Comparison of ENCODE assay signal across 8 mouse cellular contexts in genomic region chr13:55420018-55420932, GRCm38 (mm10). TPM values are rescaled to one million over a fixed set of nuclear protein-coding genes. Genes with fewer than 3 reads are reported as not detected.
DNase-seq lines count a peak whose midpoint lies in the region; ATAC-seq lines count a peak whose summit lies in the region.

No protein-coding gene starts in this region.

- peaks cover 9% of the 10 kb centered on the region; the same call in 1 of the 2 replicates for H3K4me1 ChIP-seq in lung, embryonic 16.5 days (replicated peaks; ENCODE audit: control insufficient read depth, insufficient read depth, low read length)
- 0 out of 2 replicates have a peak, but pooled peaks cover 2% of the 10 kb centered on the region for H3K4me1 ChIP-seq in intestine, embryonic 14.5 days (replicated peaks; ENCODE audit: control insufficient read depth, insufficient read depth, low read length)

- no peaks in the 10 kb centered on the region for H3K9me3 ChIP-seq in lung, embryonic 16.5 days (ENCODE audit: control insufficient read depth, low read length)
- no peaks in the 10 kb centered on the region for H3K9me3 ChIP-seq in intestine, embryonic 14.5 days (ENCODE audit: control insufficient read depth, low read length)

- H3K27ac ChIP-seq in lung, embryonic 16.5 days (ENCODE audit: low read length): no peak overlapping the region
- H3K27ac ChIP-seq in intestine, embryonic 14.5 days (ENCODE audit: low read depth): no peak overlapping the region

- intact Hi-C loops in gastrocnemius, postnatal 36 days (cut with DNase I): loop anchor here (1.0 kb wide), 1 partner anchor 49 kb away; no protein-coding TSS in a partner anchor

- 0 out of 2 replicates have a peak overlapping the region, but pooled peaks have one; percentile 44 for H3K9ac ChIP-seq in lung, embryonic 16.5 days (ENCODE audit: low read length)
- H3K9ac ChIP-seq in intestine, embryonic 14.5 days (ENCODE audit: low read length): no peak overlapping the region

- peak overlapping the region; percentile 55 for H3K4me2 ChIP-seq in lung, embryonic 16.5 days (ENCODE audit: low read depth, low read length)
- peak overlapping the region; percentile 33 for H3K4me2 ChIP-seq in intestine, embryonic 14.5 days (ENCODE audit: low read length)

- WGBS in lung, embryonic 16.5 days: 25% methylated on average over 51 of the region's 51 CpGs
- 27% methylated on average over 51 of the region's 51 CpGs for WGBS in intestine, embryonic 14.5 days

- no peaks in the 10 kb centered on the region for H3K36me3 ChIP-seq in lung, embryonic 16.5 days (ENCODE audit: control insufficient read depth, insufficient read depth, low read length)
- no peaks in the 10 kb centered on the region for H3K36me3 ChIP-seq in intestine, embryonic 14.5 days (ENCODE audit: control insufficient read depth, insufficient read depth, low read length)

- peaks cover 36% of the 10 kb centered on the region for H3K27me3 ChIP-seq in lung, embryonic 16.5 days (ENCODE audit: control insufficient read depth, insufficient read depth, low read depth, low read length)
- H3K27me3 ChIP-seq in intestine, embryonic 14.5 days (replicated peaks; ENCODE audit: control insufficient read depth, insufficient read depth, low read length): peaks cover 45% of the 10 kb centered on the region

- peak overlapping the region; percentile 23; the same call in 1 of the 2 replicates for H3K4me3 ChIP-seq in lung, embryonic 16.5 days (ENCODE audit: low read length)
- peak overlapping the region; percentile 2 for H3K4me3 ChIP-seq in intestine, embryonic 14.5 days (ENCODE audit: low read depth, low read length)

- ATAC-seq in lung, embryonic 16.5 days (ENCODE audit: low read depth): no peak
- 0 out of 2 replicates have a peak, but pooled peaks have one; percentile 15 for ATAC-seq in erythroblast, adult 5-6 weeks (replicated peaks; ENCODE audit: low FRiP score, poor library complexity, severe bottlenecking)
- no peak for ATAC-seq in intestine, embryonic 14.5 days (replicated peaks; ENCODE audit: low FRiP score, low TSS enrichment, low read depth)
- ATAC-seq in inflammation-experienced regulatory T-cells, adult 6 months: no peak

- DNase-seq in lung, postnatal 25 days (ENCODE audit: low spot score): no peak
- DNase-seq in intestine, embryonic 14.5 days (ENCODE audit: low spot score): no peak
- peak; percentile 43 for DNase-seq in naive thymus-derived CD4-positive, alpha-beta T cell, adult 2 months (ENCODE audit: low read depth)
- DNase-seq in gastrocnemius, postnatal 36 days: no peak
- DNase-seq in kidney, adult 9 months: no peak

RNA-seq across cellular contexts. Expression of gene Pfn3, which starts 5.2 kb away (rescaled TPM):
- polyA plus RNA-seq in lung, embryonic 16.5 days (2015; fragmentation: Nextera tagmentation; extraction: Ambion mirVana): not detected in 2 replicates
- total RNA-seq in erythroblast, adult 5-6 weeks (2015; ENCODE audit: low replicate concordance): not detected in 2 replicates
- not detected in 2 replicates for total RNA-seq in erythroblast, adult 5-6 weeks (2017; ENCODE audit: low replicate concordance)
- polyA plus RNA-seq in intestine, embryonic 14.5 days (2014; fragmentation: Nextera tagmentation; extraction: Ambion mirVana): not detected in 2 replicates
- total RNA-seq in gastrocnemius, postnatal 36 days (2021): not detected
- not detected for polyA plus RNA-seq in inflammation-experienced regulatory T-cells, adult 6 months (2017; shearing (Covaris generic))

RNA-seq across cellular contexts. Expression of gene F12, which starts 6.3 kb away (rescaled TPM):
- polyA plus RNA-seq in lung, embryonic 16.5 days (2015; fragmentation: Nextera tagmentation; extraction: Ambion mirVana): 0.23 and 2.7 TPM in 2 replicates
- not detected in 2 replicates for total RNA-seq in erythroblast, adult 5-6 weeks (2015; ENCODE audit: low replicate concordance)
- not detected in 2 replicates for total RNA-seq in erythroblast, adult 5-6 weeks (2017; ENCODE audit: low replicate concordance)
- polyA plus RNA-seq in intestine, embryonic 14.5 days (2014; fragmentation: Nextera tagmentation; extraction: Ambion mirVana): 0.16 TPM in 1 of 2 replicates, not detected in the other
- total RNA-seq in gastrocnemius, postnatal 36 days (2021): not detected
- polyA plus RNA-seq in inflammation-experienced regulatory T-cells, adult 6 months (2017; shearing (Covaris generic)): under 1 TPM in 1 of 3 experiments, not detected in 2; 0.24 TPM

RNA-seq across cellular contexts. Expression of gene Slc34a1, which starts 22.3 kb away (rescaled TPM):
- not detected in 2 replicates for polyA plus RNA-seq in lung, embryonic 16.5 days (2015; fragmentation: Nextera tagmentation; extraction: Ambion mirVana)
- not detected in 2 replicates for total RNA-seq in erythroblast, adult 5-6 weeks (2015; ENCODE audit: low replicate concordance)
- total RNA-seq in erythroblast, adult 5-6 weeks (2017; ENCODE audit: low replicate concordance): not detected in 2 replicates
- polyA plus RNA-seq in intestine, embryonic 14.5 days (2014; fragmentation: Nextera tagmentation; extraction: Ambion mirVana): not detected in 2 replicates
- total RNA-seq in gastrocnemius, postnatal 36 days (2021): not detected
- under 1 TPM in 1 of 3 experiments, not detected in 2; 0.20 TPM for polyA plus RNA-seq in inflammation-experienced regulatory T-cells, adult 6 months (2017; shearing (Covaris generic))

RNA-seq across cellular contexts. Expression of gene Grk6, which starts 24.6 kb away (rescaled TPM):
- polyA plus RNA-seq in lung, embryonic 16.5 days (2015; fragmentation: Nextera tagmentation; extraction: Ambion mirVana): 13.6 and 15.5 TPM in 2 replicates
- total RNA-seq in erythroblast, adult 5-6 weeks (2015; ENCODE audit: low replicate concordance): 24.2 and 25.2 TPM in 2 replicates
- 33.4 and 38.2 TPM in 2 replicates for total RNA-seq in erythroblast, adult 5-6 weeks (2017; ENCODE audit: low replicate concordance)
- 43.4 and 55.1 TPM in 2 replicates for polyA plus RNA-seq in intestine, embryonic 14.5 days (2014; fragmentation: Nextera tagmentation; extraction: Ambion mirVana)
- 10 to 100 TPM in 1 of 2 experiments, 1 to 10 TPM in 1; 9.1 to 10.8 TPM for total RNA-seq in gastrocnemius, postnatal 36 days (2021)
- polyA plus RNA-seq in inflammation-experienced regulatory T-cells, adult 6 months (2017; shearing (Covaris generic)): 10 to 100 TPM; 35.3 to 50.0 (median 40.5) TPM

RNA-seq across cellular contexts. Expression of gene Prr7, which starts 43.8 kb away (rescaled TPM):
- 0.25 and 0.46 TPM in 2 replicates for polyA plus RNA-seq in lung, embryonic 16.5 days (2015; fragmentation: Nextera tagmentation; extraction: Ambion mirVana)
- total RNA-seq in erythroblast, adult 5-6 weeks (2015; ENCODE audit: low replicate concordance): not detected in 2 replicates
- not detected in 2 replicates for total RNA-seq in erythroblast, adult 5-6 weeks (2017; ENCODE audit: low replicate concordance)
- 0.55 and 0.70 TPM in 2 replicates for polyA plus RNA-seq in intestine, embryonic 14.5 days (2014; fragmentation: Nextera tagmentation; extraction: Ambion mirVana)
- total RNA-seq in gastrocnemius, postnatal 36 days (2021): under 1 TPM; 0.62 to 0.77 TPM
- polyA plus RNA-seq in inflammation-experienced regulatory T-cells, adult 6 months (2017; shearing (Covaris generic)): under 1 TPM in 1 of 3 experiments, not detected in 2; 0.26 TPM
